In the genomic region with DNA sequence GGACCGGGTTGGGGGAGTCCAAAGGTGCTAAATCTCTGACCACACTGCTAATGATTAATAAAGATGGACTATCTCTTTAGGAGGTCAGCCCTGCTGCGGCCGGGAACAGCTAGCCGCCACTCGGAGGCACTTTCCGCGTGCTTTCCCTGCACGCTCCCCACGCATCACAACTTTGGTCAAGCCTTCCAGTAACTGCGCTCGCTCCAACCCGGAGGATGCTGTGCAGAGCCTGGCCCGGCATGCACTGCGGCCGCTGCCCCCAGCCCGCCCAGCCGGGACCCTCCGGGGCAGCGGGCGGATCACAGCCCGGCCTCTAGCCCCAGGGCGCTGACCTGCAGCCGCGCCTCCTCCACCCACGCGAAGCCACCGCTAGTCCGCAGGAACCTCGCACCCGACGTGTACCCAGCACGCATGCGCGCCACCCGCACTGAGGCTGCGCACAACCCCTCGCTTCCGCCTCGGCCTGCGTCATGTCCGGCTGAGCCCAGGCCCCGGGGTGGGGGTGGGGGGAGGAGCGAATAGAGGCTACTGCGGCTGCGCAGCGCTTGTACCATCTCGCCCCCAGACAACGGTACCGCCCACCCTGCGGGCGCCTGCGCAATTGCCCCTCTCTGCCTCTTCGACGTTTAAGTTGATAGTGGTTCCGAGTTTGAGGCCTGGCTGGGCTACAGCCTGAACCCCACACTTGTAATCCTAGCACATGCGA, we compare ENCODE assay signal across 8 mouse cellular contexts. TPM values are rescaled to one million over a fixed set of nuclear protein-coding genes. Genes with fewer than 3 reads are reported as not detected.
A peak's percentile ranks its signal among the peaks of the same experiment; 100 is the strongest.
DNase-seq lines count a peak whose midpoint lies in the region; ATAC-seq lines count a peak whose summit lies in the region.

No protein-coding gene starts in this region.

- ATAC-seq in forebrain, embryonic 11.5 days (replicated peaks; ENCODE audit: low FRiP score), result peak; percentile 94
- peak; percentile 92 for ATAC-seq in heart, embryonic 16.5 days (replicated peaks; ENCODE audit: extremely low read depth, insufficient read depth, low FRiP score)
- ATAC-seq in liver, embryonic 15.5 days (ENCODE audit: insufficient read depth), result peak; percentile 82
- peak; percentile 87 for ATAC-seq in neural tube, embryonic 12.5 days (ENCODE audit: low FRiP score, low read depth)

- no peaks in the 10 kb centered on the region for H3K27me3 ChIP-seq in forebrain, embryonic 11.5 days (ENCODE audit: control insufficient read depth, insufficient read depth, low read length)
- no peaks in the 10 kb centered on the region for H3K27me3 ChIP-seq in heart, embryonic 16.5 days (ENCODE audit: control insufficient read depth, insufficient read depth, low read length)
- H3K27me3 ChIP-seq in liver, embryonic 15.5 days, result no peaks in the 10 kb centered on the region
- H3K27me3 ChIP-seq in neural tube, embryonic 12.5 days (replicated peaks), result no peaks in the 10 kb centered on the region

- WGBS in forebrain, embryonic 11.5 days, result under 1% methylated on average over 55 of the region's 56 CpGs
- under 1% methylated on average over 56 of the region's 56 CpGs for WGBS in heart, embryonic 16.5 days
- under 1% methylated on average over 56 of the region's 56 CpGs for WGBS in liver, embryonic 15.5 days (ENCODE audit: insufficient replicate concordance)
- WGBS in neural tube, embryonic 12.5 days, result under 1% methylated on average over 56 of the region's 56 CpGs

- peak overlapping the region; percentile 79 for H3K4me3 ChIP-seq in forebrain, embryonic 11.5 days (ENCODE audit: low read depth, low read length)
- H3K4me3 ChIP-seq in heart, embryonic 16.5 days (ENCODE audit: low read length), result peak overlapping the region; percentile 97
- peak overlapping the region; percentile 89 for H3K4me3 ChIP-seq in liver, embryonic 15.5 days (replicated peaks)
- H3K4me3 ChIP-seq in neural tube, embryonic 12.5 days, result peak overlapping the region; percentile 88

- H3K4me2 ChIP-seq in forebrain, embryonic 11.5 days (ENCODE audit: low read depth, low read length, severe bottlenecking), result peak overlapping the region; percentile 70
- H3K4me2 ChIP-seq in heart, embryonic 16.5 days (ENCODE audit: low read depth, low read length), result peak overlapping the region; percentile 75
- peak overlapping the region; percentile 94 for H3K4me2 ChIP-seq in liver, embryonic 15.5 days
- peak overlapping the region; percentile 77 for H3K4me2 ChIP-seq in neural tube, embryonic 12.5 days (replicated peaks)

- H3K9ac ChIP-seq in forebrain, embryonic 11.5 days (ENCODE audit: low read length), result peak overlapping the region; percentile 85
- peak overlapping the region; percentile 96 for H3K9ac ChIP-seq in heart, embryonic 16.5 days (ENCODE audit: low read length)
- H3K9ac ChIP-seq in liver, embryonic 15.5 days, result peak overlapping the region; percentile 84
- peak overlapping the region; percentile 90 for H3K9ac ChIP-seq in neural tube, embryonic 12.5 days

- peaks cover 3% of the 10 kb centered on the region for H3K4me1 ChIP-seq in forebrain, embryonic 11.5 days (replicated peaks; ENCODE audit: control insufficient read depth, insufficient read depth, low read length)
- peaks cover 15% of the 10 kb centered on the region for H3K4me1 ChIP-seq in heart, embryonic 16.5 days (ENCODE audit: control insufficient read depth, insufficient read depth, low read length)
- H3K4me1 ChIP-seq in liver, embryonic 15.5 days (replicated peaks), result peaks cover 45% of the 10 kb centered on the region
- H3K4me1 ChIP-seq in neural tube, embryonic 12.5 days, result peaks cover 13% of the 10 kb centered on the region

- no peaks in the 10 kb centered on the region for H3K9me3 ChIP-seq in forebrain, embryonic 11.5 days (ENCODE audit: control insufficient read depth, low read length)
- H3K9me3 ChIP-seq in heart, embryonic 16.5 days (replicated peaks; ENCODE audit: control insufficient read depth, low read length), result no peaks in the 10 kb centered on the region
- H3K9me3 ChIP-seq in liver, embryonic 15.5 days (replicated peaks), result no peaks in the 10 kb centered on the region
- no peaks in the 10 kb centered on the region for H3K9me3 ChIP-seq in neural tube, embryonic 12.5 days

- peak; percentile 97 to 98 for DNase-seq in CD8-positive naive resting alpha-beta T cell, adult 2 months (ENCODE audit: low read depth in 2 of 2, low spot score in 2 of 2)
- peak; percentile 95 for DNase-seq in c-Kit-positive CD71-negative TER-119-negative erythroid progenitor cells, embryonic 14.5 days (ENCODE audit: low read depth)
- peak; percentile 100 for DNase-seq in forebrain, embryonic 11.5 days (ENCODE audit: low spot score)
- peak; percentile 98 to 99 for DNase-seq in kidney, postnatal 36 days
- DNase-seq in telencephalon, adult 2 months (ENCODE audit: low read depth, low spot score), result peak; percentile 94

- H3K27ac ChIP-seq in forebrain, embryonic 11.5 days (ENCODE audit: low read depth, low read length), result peak overlapping the region; percentile 78
- peak overlapping the region; percentile 86 for H3K27ac ChIP-seq in heart, embryonic 16.5 days (ENCODE audit: low read length)
- H3K27ac ChIP-seq in liver, embryonic 15.5 days (replicated peaks), result peak overlapping the region; percentile 87
- peak overlapping the region; percentile 60; the same call in 1 of the 2 replicates for H3K27ac ChIP-seq in neural tube, embryonic 12.5 days

- no peaks in the 10 kb centered on the region; the same call in 1 of the 2 replicates for H3K36me3 ChIP-seq in forebrain, embryonic 11.5 days (ENCODE audit: control insufficient read depth, insufficient read depth, low read length)
- peaks cover 5% of the 10 kb centered on the region; the same call in 1 of the 2 replicates for H3K36me3 ChIP-seq in heart, embryonic 16.5 days (ENCODE audit: control insufficient read depth, insufficient read depth)
- peaks cover 21% of the 10 kb centered on the region for H3K36me3 ChIP-seq in liver, embryonic 15.5 days (replicated peaks)
- peaks cover 22% of the 10 kb centered on the region for H3K36me3 ChIP-seq in neural tube, embryonic 12.5 days

RNA-seq across cellular contexts. Expression of a gene that starts 4.6 kb away (rescaled TPM):
- polyA plus RNA-seq in forebrain, embryonic 11.5 days (2014; fragmentation: Nextera tagmentation; extraction: Ambion mirVana), result 412 and 431 TPM in 2 replicates
- polyA plus RNA-seq in heart, embryonic 16.5 days (2015; fragmentation: Nextera tagmentation; extraction: Ambion mirVana), result 331 and 367 TPM in 2 replicates
- polyA plus RNA-seq in liver, embryonic 15.5 days (2015; fragmentation: Nextera tagmentation; extraction: Ambion mirVana), result 198 and 203 TPM in 2 replicates
- 371 and 380 TPM in 2 replicates for polyA plus RNA-seq in neural tube, embryonic 12.5 days (2016; fragmentation: Nextera tagmentation; extraction: Ambion mirVana)

RNA-seq across cellular contexts. Expression of a gene that starts 4.8 kb away (rescaled TPM):
- polyA plus RNA-seq in forebrain, embryonic 11.5 days (2014; fragmentation: Nextera tagmentation; extraction: Ambion mirVana), result 0.19 TPM in 1 of 2 replicates, not detected in the other
- 2.7 and 2.9 TPM in 2 replicates for polyA plus RNA-seq in heart, embryonic 16.5 days (2015; fragmentation: Nextera tagmentation; extraction: Ambion mirVana)
- polyA plus RNA-seq in liver, embryonic 15.5 days (2015; fragmentation: Nextera tagmentation; extraction: Ambion mirVana), result 0.13 and 0.23 TPM in 2 replicates
- polyA plus RNA-seq in neural tube, embryonic 12.5 days (2016; fragmentation: Nextera tagmentation; extraction: Ambion mirVana), result 0.29 and 0.83 TPM in 2 replicates

RNA-seq across cellular contexts. Expression of a gene that starts 55.9 kb away (rescaled TPM):
- 20.3 and 21.6 TPM in 2 replicates for polyA plus RNA-seq in forebrain, embryonic 11.5 days (2014; fragmentation: Nextera tagmentation; extraction: Ambion mirVana)
- 12.8 and 13.9 TPM in 2 replicates for polyA plus RNA-seq in heart, embryonic 16.5 days (2015; fragmentation: Nextera tagmentation; extraction: Ambion mirVana)
- 40.1 and 41.3 TPM in 2 replicates for polyA plus RNA-seq in liver, embryonic 15.5 days (2015; fragmentation: Nextera tagmentation; extraction: Ambion mirVana)
- 56.1 and 60.3 TPM in 2 replicates for polyA plus RNA-seq in neural tube, embryonic 12.5 days (2016; fragmentation: Nextera tagmentation; extraction: Ambion mirVana)

Comparison
In these comparisons a context has a peak if more than half of its experiments do, and no peak if none do; other contexts are left out.
1. Peak in every context shown above with its lines: DNase-seq, ATAC-seq, H3K4me3 ChIP-seq and H3K27ac ChIP-seq.